Mouse (Mus musculus) ES-Bruce4 (cell line): ENCODE results near the gene Fryl.

Experiments
- CTCF ChIP-seq: IDR thresholded peaks from one replicate; pipeline ENCODE4 v1.8.1; 2011; ENCODE audit warnings: low read depth, low read length
- EP300 ChIP-seq: IDR thresholded peaks from 2 replicates; pipeline ENCODE4 v1.6.1; 2011; ENCODE audit warnings: low read depth, low read length; ENCODE audit not compliant: insufficient read depth
- POLR2A ChIP-seq: IDR thresholded peaks from one replicate; pipeline ENCODE4 v1.8.1; 2011; ENCODE audit warnings: low read length; ENCODE audit not compliant: insufficient read depth

GRCm38 (mm10) chr5:73202498-73202897, 53.9 kb downstream of the Fryl start:
- no peak for TF ChIP-seq CTCF
- TF ChIP-seq POLR2A, result no peak
- no peak for TF ChIP-seq EP300
